Mouse (Mus musculus) lung, adult 2 months (tissue): ENCODE measurements around the gene Wdr61.
"Not testable (repeated sequence)": the region's sequence is repeated elsewhere in the genome, so short reads cannot be mapped to it uniquely, and the experiment has no call there.

Experiments
- CTCF ChIP-seq: fragments of 200-500 bp; IDR thresholded peaks from 2 replicates; pipeline ENCODE4 v1.5.1; 2011; ENCODE audit warnings: mild to moderate bottlenecking, low read length, control low read depth; ENCODE audit not compliant: insufficient read depth
- POLR2A ChIP-seq: fragments of 200-500 bp; IDR thresholded peaks from 2 replicates; pipeline ENCODE4 v1.6.1; 2011; ENCODE audit warnings: low read depth, mild to moderate bottlenecking, control low read depth, low read length, borderline replicate concordance; ENCODE audit errors: extremely low read depth

- not testable (repeated sequence) for TF ChIP-seq CTCF, POLR2A
Observed at GRCm38 (mm10) chr9:54691241-54691805, 43.0 kb downstream of the Wdr61 start.
